Mouse (Mus musculus) heart, adult 2 months (tissue): ENCODE data around the gene Ttc9. TPM values are rescaled to one million over a fixed set of nuclear protein-coding genes. Genes with fewer than 3 reads are reported as not detected.

Experiments used
- DNase-seq, 2 experiments: peaks; one replicate each; pipeline ENCODE4 v3.0.0; 2021
- H3K27ac ChIP-seq: fragments of 200-600 bp; 2 replicates; pipeline ENCODE4 v1.8.1; 2022
- H3K27me3 ChIP-seq: fragments of 200-500 bp; 2 replicates; pipeline ENCODE4 v1.6.1; 2012; ENCODE audit warnings: mild to moderate bottlenecking, low read length, inconsistent platforms, mixed read lengths; ENCODE audit not compliant: control insufficient read depth, insufficient read depth
- H3K36me3 ChIP-seq: fragments of 200-500 bp; 2 replicates; pipeline ENCODE4 v1.6.1; 2012; ENCODE audit warnings: low read length, inconsistent platforms; ENCODE audit not compliant: control insufficient read depth, insufficient read depth
- H3K4me1 ChIP-seq: fragments of 200-500 bp; 2 replicates; pipeline ENCODE4 v1.6.1; 2011; ENCODE audit warnings: low read length; ENCODE audit not compliant: control insufficient read depth, insufficient read depth
- H3K4me3 ChIP-seq: fragments of 200-600 bp; 2 replicates; pipeline ENCODE4 v1.8.1; 2022
- H3K79me2 ChIP-seq: fragments of 200-500 bp; replicated peaks from 2 replicates; pipeline ENCODE4 v1.6.1; 2012; ENCODE audit warnings: mild to moderate bottlenecking, inconsistent platforms, low read length, moderate library complexity, mixed read lengths; ENCODE audit not compliant: control insufficient read depth, insufficient read depth
- H3K9ac ChIP-seq: fragments of 200-500 bp; 2 replicates; pipeline ENCODE4 v1.6.1; 2012; ENCODE audit warnings: low read depth, mild to moderate bottlenecking, control low read depth, inconsistent platforms, low read length, mixed read lengths
- CTCF ChIP-seq: fragments of 200-600 bp; IDR thresholded peaks from 2 replicates; pipeline ENCODE4 v1.8.1; 2022; ENCODE audit warnings: antibody characterized with exemption, mild to moderate bottlenecking, moderate library complexity
- EP300 ChIP-seq: fragments of 200-500 bp; IDR thresholded peaks from 2 replicates; pipeline ENCODE4 v1.6.1; 2011; ENCODE audit warnings: low read depth, low read length, control low read depth; ENCODE audit not compliant: insufficient read depth
- POLR2A ChIP-seq: fragments of 200-500 bp; IDR thresholded peaks from 2 replicates; pipeline ENCODE4 v1.6.1; 2011; ENCODE audit warnings: mild to moderate bottlenecking, low read depth, low read length, control low read depth; ENCODE audit not compliant: insufficient read depth
- WGBS: fragments of 180-500 bp; shearing (Covaris S2); methylation state at CpG from one replicate; pipeline ENCODE4 v1.1.7; 2018; 5-methylcytosine and 5-hydroxymethylcytosine counted together
- intact Hi-C: fragments of 180-260 bp; cut with DNase I; formaldehyde crosslinking; loops from one replicate; pipeline ENCODE4 v1.15.1; 2025
- long read RNA-seq: library from polyadenylated mRNA; stranded (forward); transcript quantifications from one replicate; pipeline ENCODE4 v2.0.0, GENCODE M21; 2021
- polyA plus RNA-seq: library from polyadenylated mRNA; depleted of rRNA; stranded (reverse); fragments of >200 nt; gene quantifications from 2 replicates; pipeline ENCODE4 v1.2.3, GENCODE M21; 2012; rRNA removed
- total RNA-seq, 2 experiments: library from RNA; stranded (reverse); gene quantifications; 2 replicates each; pipeline ENCODE4 v1.2.3; 2021

The Ttc9 gene
- total RNA-seq: 1 to 10 TPM; 1.7 to 2.2 TPM
- 1.7 and 2.0 TPM in 2 replicates for polyA plus RNA-seq
- long read RNA-seq, partial matches to known transcripts: 0 of 4 reads
- long read RNA-seq, other reads (novel, unspliced or antisense): 0 of 4 reads

DNA sequence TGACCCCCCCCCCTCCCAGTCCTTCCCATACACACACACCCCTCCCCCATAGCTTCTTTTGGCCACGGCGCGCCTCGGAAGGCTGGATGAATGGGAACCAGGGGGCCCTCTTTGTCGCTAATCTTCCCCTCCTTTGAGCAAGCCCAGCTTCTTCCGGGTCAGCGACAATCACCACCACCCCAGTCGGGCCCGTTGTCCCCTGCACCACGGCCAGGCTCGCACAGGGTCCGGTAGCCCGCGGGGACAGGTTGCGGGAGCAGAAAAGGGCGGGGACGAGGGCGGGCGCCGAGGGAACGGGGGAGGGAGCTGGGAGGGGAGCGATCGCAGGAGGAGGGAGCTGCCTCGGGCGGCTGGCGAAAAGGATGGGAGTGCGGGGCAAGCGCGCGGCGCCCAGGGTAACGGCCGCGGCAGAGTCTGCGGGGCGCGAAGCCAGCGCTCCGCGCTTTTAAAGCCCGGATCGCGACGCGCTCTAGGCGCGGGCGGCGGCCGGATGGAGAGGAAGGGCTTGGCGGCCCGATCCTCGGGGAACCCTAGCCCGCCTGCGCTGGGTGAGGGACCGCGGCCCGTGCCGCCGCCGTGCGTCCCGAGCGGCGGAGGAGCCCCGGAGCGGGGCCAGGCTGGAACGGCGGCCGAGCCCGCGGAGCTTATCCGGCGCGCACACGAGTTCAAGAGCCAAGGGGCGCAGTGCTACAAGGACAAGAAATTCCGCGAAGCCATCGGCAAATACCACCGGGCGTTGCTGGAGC is at the start of gene Ttc9:
Gene Ttc9, plus strand, starts transcription at position 335 of the 746 bp plus-strand sequence.
- DNase-seq: peak; percentile 45 to 56
- H3K36me3 ChIP-seq: no peaks in the 10 kb centered on the region
- peak within 1 kb of the TSS; percentile 54 for H3K9ac ChIP-seq
- intact Hi-C loops: no loop called here
- H3K27ac ChIP-seq: no peak within 1 kb of the TSS
- TF ChIP-seq POLR2A (no peak), EP300 (no peak), CTCF (no peak)
- no peaks in the 10 kb centered on the region for H3K79me2 ChIP-seq
- WGBS: under 1% methylated on average over 80 of the region's 82 CpGs
- H3K4me3 ChIP-seq: peak within 1 kb of the TSS; percentile 57
- H3K4me1 ChIP-seq: no peaks in the 10 kb centered on the region
- H3K27me3 ChIP-seq: peaks cover 4% of the 10 kb centered on the region

DNA sequence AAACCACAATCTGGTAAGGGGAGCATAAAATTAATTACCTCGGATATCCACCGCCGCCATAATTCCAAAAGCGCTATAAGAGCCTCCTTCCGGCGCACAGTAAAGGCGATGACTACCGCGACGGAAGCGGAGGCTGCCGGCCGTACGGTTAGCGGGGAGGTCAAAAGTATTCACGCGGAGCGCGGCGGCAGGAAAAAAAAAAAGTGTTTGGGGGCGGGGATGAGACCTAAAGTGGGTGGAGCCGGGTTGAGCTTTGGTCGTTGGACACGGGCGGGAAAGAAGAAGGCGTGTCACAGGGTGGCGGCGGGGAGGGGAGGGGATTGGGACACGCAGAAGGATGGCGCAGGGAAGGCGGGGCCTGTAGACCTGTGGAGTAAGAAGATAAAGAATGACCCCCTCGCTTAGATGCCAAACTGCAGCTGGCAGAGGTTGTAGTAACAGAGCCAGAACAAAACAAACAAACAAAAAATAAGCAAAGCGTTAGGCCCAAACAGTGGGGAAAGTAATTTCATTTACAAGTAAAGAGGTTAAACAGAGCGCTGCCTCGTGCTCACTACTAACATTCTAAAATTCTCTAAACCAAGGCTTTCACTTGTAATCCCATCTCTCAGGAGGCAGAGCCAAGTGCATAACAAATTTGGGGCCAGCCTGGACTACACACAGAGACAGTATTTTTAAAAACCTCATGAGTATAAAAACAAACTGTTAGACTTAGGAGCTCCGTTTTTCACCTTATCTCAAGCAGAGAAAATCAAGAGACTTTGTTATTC is 36.0 kb upstream of the Ttc9 start, which contains the start of gene Med6:
Gene Med6, minus strand, starts transcription at position 107 of the 770 bp plus-strand sequence.
- H3K36me3 ChIP-seq: peaks cover 3% of the 10 kb centered on the region
- no peaks in the 10 kb centered on the region for H3K27me3 ChIP-seq
- 3% methylated on average over 36 of the region's 36 CpGs for WGBS
- no peaks in the 10 kb centered on the region for H3K79me2 ChIP-seq
- intact Hi-C loops: loop anchor here (5.0 kb wide), 2 partner anchors 63 to 108 kb away; partner anchors contain the start of genes Cox16, Gm20498 and Synj2bp
- peak within 1 kb of the TSS; percentile 80 for H3K9ac ChIP-seq
- peak within 1 kb of the TSS; percentile 51 for H3K27ac ChIP-seq
- DNase-seq: peak; percentile 93
- peaks cover 3% of the 10 kb centered on the region; the same call in 1 of the 2 replicates for H3K4me1 ChIP-seq
- TF ChIP-seq EP300: peak; percentile 60
- TF ChIP-seq CTCF: peak; percentile 19; the same call in 1 of the 2 replicates
- TF ChIP-seq POLR2A: 0 out of 2 replicates have a peak, but pooled peaks have one; percentile 28
- H3K4me3 ChIP-seq: peak within 1 kb of the TSS; percentile 91

DNA sequence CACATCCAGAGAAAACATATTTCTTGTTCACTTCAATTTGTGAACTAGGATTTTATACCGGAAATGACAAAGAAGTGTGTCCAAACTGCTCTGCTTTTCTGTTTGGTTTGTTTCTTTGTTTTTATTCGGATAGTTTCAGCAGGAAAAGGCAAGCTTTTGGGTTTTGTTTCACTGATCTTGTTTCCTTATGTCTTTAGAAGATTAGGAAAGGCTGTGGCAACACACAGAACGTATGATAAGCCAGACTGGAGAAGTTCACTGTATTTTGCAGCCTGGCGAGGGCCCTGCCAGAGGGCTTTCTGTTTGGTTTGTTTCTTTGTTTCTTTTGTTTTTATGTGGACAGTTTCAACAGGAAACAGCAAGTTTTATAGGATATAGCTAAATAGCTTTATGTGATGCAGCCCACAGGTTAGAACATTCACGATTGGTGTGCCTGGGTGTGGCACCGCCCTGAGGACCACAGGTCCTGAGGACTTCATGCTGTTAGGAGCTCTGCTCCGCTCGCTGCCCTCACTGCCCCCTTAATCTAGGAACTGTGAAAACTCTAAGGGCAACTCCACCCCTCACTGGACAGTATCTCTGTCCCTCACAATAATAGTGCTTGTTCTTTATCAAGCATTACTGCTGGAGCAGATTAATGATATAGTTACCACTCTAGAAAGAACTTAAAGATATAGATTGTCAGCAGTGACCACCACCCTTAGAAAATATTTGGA is 34.3 kb upstream of the Ttc9 start:
- intact Hi-C loops: loop anchor here (5.0 kb wide), 1 partner anchor 109 kb away; the partner anchor contains the start of gene Cox16
- Histone ChIP-seq H3K36me3 (peaks cover 3% of the 10 kb centered on the region), H3K4me1 (peaks cover 3% of the 10 kb centered on the region; the same call in 1 of the 2 replicates), H3K4me3 (no peak overlapping the region), H3K9ac (no peak overlapping the region), H3K79me2 (no peaks in the 10 kb centered on the region), H3K27ac (no peak overlapping the region), H3K27me3 (no peaks in the 10 kb centered on the region)
- 47% methylated on average over 8 of the region's 8 CpGs for WGBS
- no peak for DNase-seq
- TF ChIP-seq EP300: no peak
- TF ChIP-seq CTCF: no peak
- no peak for TF ChIP-seq POLR2A

DNA sequence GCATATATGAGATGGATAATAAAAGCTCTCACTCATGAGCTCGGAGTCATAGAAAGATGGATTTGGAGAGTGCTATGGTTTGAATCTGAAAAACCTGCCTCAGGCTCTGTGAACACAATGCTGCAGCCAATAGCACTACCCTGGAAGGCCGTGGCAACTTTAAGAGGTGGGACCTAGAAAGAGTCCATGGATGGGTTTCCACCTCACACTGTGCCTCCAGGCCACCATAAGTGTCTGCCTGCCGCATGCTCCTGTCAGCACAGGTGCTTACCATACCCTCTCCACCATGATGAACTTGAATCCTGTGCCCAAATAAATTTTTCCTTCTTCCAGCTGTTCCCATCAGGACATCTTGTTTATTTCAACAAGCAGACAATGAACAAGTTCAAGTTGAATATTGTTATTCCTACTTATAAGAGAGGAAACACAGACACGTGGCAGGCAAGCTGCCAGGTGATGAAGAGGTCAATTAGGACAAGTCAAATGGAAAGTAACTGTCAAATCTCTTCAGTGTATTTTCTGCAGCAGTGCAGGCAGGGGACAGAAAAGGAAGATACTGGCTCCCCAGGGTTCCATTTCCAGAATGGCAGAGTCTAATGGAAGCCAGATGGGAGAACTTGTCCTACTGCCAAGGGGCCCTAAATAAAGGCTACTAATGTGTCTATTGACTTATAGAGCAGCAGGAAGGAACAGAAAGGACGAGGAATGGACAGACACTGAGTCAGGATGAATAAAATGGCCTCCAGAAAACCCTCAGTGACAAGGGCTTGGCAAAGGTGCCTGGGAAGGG is 25.9 kb upstream of the Ttc9 start:
- no peak overlapping the region for H3K4me3 ChIP-seq
- 45% methylated on average over 5 of the region's 5 CpGs for WGBS
- DNase-seq: no peak
- no peak overlapping the region for H3K27ac ChIP-seq
- no peaks in the 10 kb centered on the region for H3K36me3 ChIP-seq
- TF ChIP-seq EP300: no peak
- TF ChIP-seq CTCF: no peak
- no peak for TF ChIP-seq POLR2A
- no peaks in the 10 kb centered on the region for H3K27me3 ChIP-seq
- H3K79me2 ChIP-seq: no peaks in the 10 kb centered on the region
- intact Hi-C loops: no loop called here
- no peak overlapping the region for H3K9ac ChIP-seq
- H3K4me1 ChIP-seq: no peaks in the 10 kb centered on the region

DNA sequence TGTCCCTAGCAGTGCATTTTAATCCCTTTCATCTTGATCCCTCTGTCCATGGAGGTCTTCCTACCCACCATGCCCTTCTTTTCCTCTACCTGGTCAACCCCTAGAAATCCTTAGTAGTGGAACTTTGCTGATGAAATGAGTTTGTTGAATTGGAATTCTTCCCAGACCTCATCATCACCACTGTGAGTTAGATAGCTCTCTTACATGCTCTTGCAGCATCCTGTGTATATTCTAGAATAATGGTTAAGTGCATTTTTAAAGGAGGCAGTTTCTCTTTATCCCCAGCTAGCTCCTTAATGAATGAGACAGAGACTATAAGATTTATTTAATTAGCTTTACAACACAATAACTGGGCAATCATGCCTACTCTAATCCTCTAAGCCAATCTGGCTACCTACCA is 21.6 kb upstream of the Ttc9 start:
- no peak overlapping the region for H3K9ac ChIP-seq
- H3K4me1 ChIP-seq: no peaks in the 10 kb centered on the region
- DNase-seq: no peak
- H3K27me3 ChIP-seq: no peaks in the 10 kb centered on the region
- no peak overlapping the region for H3K4me3 ChIP-seq
- H3K36me3 ChIP-seq: no peaks in the 10 kb centered on the region
- intact Hi-C loops: no loop called here
- H3K79me2 ChIP-seq: no peaks in the 10 kb centered on the region
- no peak overlapping the region for H3K27ac ChIP-seq
- TF ChIP-seq POLR2A (no peak), CTCF (no peak), EP300 (no peak)
